Mouse (Mus musculus) bone marrow, adult 2 months (tissue): ENCODE results near the gene S1pr5.

Experiments used
- CTCF ChIP-seq: fragments of 200-500 bp; IDR thresholded peaks from 2 replicates; pipeline ENCODE4 v1.5.1; 2011; ENCODE audit warnings: low read length, control low read depth; ENCODE audit not compliant: control insufficient read depth, insufficient read depth
- POLR2A ChIP-seq: fragments of 200-500 bp; IDR thresholded peaks from 2 replicates; pipeline ENCODE4 v1.6.1; 2011; ENCODE audit warnings: low read depth, mild to moderate bottlenecking, control low read depth, low read length, borderline replicate concordance; ENCODE audit not compliant: control insufficient read depth

- TF ChIP-seq CTCF = no peak
- TF ChIP-seq POLR2A = no peak
Observed at GRCm38 (mm10) chr9:21238004-21238732, 10.1 kb downstream of the S1pr5 start.
